Mouse (Mus musculus) gastrocnemius, adult 8-10 months (tissue): ENCODE measurements at regions not wholly inside any gene's neighbourhood (a gene's known extent, or its start where the extent isn't known, plus 50 kb on each side); places are given as distances from the start of the nearest gene placed in this dataset.
"Not testable (repeated sequence)": the region's sequence is repeated elsewhere in the genome, so short reads cannot be mapped to it uniquely, and the experiment has no call there.

ENCODE experiments used
- DNase-seq, 2 experiments: peaks; one replicate each; pipeline ENCODE4 v3.0.0; 2022; ENCODE audit warnings: low spot score in 2 of 2

DNA sequence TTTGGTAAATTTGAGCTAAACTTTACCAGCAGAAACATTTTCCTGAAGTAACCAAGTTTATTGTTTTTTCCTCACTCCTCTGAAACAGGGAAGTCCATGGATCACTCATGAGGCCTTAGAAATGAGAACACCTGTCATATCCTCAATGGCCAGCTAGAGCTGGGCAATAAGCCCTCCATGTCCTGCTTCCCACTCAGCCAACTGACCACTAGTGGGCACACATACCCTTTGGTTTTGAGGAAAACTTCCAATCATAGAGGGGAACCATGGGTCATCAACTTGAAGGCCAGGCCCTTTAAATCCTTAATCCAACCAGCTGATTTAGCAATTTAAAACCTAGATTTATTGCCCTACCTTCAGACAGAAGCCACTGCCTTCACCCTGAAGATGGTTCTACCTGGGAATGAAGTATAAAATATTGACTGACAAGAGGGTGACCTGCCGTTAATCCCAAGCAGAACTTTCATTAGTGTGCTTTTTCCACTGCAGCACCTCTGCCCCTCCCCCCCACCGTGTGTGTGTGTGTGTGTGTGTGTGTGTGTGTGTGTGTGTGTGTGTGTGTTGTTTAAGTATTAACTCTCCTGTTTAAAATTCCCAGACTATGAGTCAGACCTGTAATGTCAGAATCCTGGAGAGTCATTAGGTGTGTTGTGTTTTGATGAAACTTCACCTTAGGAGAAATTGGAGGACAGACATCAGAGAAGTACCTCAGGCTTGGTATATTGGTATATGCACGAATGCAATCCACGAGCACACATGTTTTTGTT, 312.3 kb downstream of the Hdgfl1 start:
- DNase-seq = no peak

DNA sequence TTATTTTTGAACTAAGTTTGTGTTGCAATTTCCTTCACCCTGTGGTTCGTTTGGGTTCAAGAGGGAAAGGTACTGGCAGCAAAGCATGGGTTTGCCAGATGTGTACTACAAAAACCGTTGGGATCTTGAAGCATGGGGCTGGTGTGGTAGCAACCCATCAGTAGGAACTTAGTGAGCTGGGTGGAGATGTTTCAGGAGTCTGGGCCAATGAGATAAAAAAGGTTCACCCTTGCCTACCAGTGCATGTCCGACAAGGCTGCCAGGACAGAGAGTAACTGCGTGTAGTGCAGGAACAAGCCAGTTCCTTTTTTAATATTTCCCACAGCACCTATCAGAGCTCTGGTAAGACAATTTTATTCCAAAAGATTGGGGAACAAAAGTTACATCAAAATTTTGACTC, 343.3 kb downstream of the Hdgfl1 start:
- DNase-seq = no peak

DNA sequence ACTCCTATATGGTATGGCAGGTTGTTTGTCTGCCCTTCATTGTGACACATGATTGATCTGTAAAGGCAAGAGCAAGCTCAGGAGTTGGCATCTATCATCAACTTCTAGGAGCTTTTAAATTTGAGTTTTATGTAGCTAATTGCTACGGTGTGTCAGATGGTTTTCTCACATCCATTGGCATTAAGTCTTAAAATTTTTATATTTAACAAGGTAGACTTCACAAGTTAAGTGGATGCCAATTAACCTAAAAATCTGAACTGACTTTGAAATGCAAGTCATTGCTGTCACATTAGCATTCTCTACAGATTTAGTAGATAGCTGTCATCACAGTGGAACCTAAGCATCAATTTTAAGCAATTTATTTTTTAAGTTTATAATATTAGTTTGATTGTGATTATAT, 345.5 kb downstream of the Hdgfl1 start:
- no peak for DNase-seq

DNA sequence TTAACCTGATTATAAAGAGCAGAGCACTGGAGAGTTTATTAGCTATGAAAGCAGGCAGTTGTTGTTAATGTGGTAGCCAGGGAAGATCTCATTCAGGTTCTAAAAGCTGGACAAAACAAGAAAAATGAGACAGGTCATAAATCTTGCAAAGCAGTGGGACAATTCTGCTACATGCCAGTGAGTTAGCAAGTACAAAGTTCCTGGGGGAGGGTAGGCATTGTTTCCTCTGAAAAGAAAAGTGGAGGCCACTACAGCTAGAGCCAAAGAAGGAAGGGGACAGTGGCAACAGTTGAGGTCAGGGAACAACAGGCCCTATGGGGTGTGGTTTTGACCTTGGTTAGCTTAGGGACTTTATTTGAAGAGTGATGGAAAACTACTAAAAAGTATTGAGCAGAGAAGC, 364.2 kb downstream of the Hdgfl1 start:
- DNase-seq = no peak

DNA sequence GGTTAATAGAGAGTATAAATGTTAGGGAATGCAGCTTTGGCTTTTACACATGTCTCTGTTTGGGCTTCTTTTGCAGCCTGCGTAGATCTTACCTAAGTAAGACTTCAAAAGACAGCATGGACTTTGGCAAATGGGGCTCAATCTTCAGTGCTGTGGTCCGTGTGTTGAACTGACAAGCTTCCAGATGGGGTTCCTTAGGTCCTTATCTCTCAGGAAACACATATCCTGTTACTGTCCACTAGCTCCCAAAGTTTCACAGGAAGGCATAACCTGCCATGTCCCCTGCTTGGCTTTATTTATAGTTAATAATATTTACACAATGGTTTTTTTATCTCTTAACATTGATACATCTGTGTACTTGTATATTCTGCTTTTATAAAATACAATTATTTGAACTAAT, 365.3 kb downstream of the Hdgfl1 start:
- DNase-seq = no peak

DNA sequence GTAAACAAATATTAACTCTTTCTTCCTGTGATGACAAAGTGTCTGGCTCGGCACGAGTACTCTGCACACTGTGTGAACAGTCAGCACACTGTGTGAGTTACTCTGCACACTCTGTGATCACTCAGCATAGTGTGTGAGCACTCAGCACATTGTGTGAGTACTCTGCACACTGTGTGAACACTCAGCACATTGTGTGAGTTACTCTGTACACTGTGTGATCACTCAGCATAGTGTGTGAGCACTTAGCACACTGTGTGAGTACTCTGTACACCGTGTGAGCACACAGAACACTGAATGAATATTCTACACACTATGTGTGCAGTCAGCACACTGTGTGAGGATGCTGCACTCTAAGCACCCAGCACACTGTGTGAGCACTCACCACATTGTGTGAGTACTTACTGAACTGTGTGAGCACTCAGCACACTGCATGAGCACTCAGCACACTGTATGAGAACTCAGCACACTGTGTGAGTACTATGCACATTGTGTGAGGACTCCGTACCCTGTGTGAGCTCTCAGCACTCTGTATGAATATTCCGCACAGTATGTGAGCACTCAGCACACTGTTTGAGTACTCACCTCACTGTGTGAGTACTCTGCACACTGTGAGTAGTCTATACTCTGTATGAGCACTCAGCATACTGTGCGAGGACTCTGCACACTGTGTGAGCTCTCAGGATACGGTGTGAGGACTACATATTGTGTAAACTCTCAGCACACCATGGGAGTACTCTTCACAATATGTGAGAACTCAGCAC, 381.9 kb downstream of the Hdgfl1 start:
- no peak for DNase-seq

DNA sequence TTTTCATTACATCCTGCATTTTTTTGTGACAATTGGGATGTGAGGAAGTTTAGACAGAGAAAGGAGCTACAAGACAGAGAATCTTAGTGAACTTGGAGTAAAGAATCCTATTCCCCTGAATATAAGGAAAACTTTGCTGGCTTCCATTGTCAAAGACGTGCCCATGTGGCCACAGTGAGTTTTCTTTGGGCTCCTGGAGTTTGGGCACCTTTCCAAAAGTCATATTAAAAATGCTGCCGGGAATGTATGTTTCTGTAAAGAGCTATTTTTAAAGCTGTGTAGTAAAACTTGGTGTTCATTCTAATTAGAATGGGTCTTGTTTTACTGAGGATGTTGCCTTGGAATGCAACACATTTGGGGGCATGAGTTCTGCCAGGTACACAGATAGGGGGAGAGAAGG, 387.3 kb downstream of the Hdgfl1 start:
- DNase-seq = no peak

DNA sequence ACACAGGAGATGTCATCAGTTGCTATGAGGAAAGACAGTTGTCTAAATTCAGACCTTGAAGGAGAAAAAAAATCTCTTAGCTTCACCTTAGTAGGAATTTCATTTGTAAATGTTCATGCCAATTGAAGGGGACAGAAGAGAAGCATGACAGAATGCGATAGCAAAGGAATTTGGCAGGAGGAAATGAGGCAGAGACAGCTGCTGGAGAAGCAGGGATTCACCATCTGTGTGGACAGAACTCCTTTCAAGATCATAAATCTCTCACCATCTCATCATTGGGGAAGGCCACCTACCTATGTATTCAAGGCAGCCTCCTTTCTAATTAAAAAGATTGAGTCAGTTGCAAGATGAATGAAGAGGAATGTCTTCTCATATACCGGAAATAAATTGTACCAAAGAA, 387.8 kb downstream of the Hdgfl1 start:
- no peak for DNase-seq

DNA sequence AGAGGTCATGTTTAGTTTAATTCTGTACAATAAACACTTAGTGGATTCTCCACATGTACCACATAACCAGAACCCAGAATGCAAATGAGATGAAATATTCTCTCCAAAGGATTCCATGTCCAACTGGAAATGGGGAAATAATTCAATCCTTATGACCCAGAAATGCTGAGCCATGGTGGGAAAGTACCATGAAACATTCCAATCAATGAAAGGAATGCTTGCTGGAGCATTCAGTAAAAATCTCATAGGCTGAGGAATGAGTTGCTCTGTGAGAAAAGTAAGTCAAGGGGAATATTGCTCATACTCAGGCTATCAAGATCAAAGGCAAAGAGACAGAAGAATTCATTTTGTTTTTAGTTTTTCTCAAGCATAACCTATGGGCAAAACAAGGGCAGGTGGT, 394.4 kb downstream of the Hdgfl1 start:
- no peak for DNase-seq

DNA sequence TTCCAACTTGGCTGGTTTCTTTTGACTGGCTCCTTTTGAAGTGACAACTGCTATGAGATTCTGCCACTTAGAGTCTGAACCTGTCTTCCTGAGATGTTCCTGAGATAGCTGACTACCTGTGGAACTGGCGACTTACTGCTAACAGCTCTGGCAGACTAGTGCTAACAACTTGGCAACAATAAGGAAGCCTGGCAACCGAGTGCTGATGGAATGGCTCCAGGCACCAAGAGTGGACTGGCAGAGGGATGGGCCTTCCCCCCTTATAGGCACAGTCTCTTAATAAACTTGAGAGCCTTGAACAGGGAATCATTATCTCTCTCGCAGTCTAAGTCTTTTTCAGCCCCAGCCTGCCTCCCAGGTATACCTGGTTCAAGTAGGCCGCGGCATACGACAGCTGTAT, 404.1 kb downstream of the Hdgfl1 start:
- DNase-seq = not testable (repeated sequence)

DNA sequence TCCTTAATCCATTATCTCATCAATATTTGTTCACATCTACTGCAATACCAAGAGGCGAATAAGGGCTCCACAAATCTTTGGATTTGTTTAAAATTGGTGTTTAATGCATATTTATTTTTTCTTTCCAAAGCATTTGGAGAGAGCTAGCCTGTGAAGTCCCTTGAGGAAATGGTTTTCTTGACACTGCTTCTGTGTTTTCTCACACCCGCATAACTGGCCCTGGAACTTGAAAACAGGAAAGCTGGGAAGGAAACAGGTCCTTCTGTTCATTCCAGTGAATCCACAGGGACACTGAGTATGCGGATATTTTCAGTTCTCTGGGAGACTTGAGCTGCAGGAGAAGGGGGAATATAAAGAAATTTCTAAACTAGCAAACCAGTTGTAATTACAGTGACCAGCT, 413.6 kb downstream of the Hdgfl1 start:
- no peak for DNase-seq

DNA sequence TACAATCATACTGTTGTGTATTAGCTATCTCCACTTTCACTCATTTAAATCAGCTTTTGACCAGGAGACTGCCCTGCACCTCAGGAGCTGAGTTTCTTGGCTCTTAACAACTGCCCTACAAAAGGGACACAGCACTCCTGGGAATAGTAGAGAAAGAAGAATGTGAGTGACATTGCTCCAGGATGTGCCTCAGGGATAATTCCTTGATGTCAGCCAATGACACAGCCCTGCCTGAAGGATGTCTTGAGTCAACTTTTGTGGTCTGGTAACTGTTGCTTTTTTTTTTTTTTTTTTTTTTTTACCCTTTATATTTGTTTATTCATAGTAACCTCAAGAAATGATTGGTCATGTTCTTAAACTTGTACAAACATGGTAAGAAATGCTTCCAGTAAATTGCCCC, 415.5 kb downstream of the Hdgfl1 start:
- DNase-seq = no peak

DNA sequence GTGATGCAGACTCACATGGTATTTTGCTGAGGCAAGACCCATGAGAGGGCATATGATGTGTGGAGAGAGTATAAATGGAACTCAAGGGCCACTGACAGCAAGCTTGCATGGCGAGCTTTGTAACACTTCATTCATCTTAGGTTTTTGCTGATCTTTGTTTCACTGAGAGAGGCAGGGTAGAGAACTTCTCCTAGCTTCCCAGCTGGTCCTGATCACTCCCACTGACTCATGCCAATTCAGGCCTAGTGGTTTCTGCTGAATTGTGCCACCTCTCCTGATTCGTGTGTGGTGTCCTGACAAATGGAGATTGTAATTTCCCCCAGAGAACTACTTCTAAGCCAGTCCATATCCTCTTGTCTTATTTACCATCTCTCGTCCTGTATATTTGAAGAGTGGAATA, 419.5 kb downstream of the Hdgfl1 start:
- DNase-seq = no peak

DNA sequence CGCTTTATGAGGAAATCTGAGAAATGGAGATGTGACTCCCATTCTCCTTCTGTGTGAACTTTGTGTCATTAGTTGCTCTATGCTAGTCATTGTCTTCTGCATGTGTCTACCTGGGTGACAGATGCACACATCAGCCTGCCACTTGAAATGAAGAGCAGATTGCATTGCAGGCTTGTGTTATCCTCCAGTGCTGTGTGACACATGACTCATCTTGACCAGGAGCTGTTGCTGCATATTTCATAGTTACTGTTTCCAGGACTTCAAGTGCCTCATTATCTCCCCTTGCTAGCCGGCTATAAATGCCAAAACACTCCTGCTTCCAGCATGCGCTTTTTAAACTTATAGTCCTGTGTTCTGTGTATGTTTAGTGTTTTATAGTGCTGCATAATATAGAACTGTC, 431.2 kb downstream of the Hdgfl1 start:
- DNase-seq = no peak

DNA sequence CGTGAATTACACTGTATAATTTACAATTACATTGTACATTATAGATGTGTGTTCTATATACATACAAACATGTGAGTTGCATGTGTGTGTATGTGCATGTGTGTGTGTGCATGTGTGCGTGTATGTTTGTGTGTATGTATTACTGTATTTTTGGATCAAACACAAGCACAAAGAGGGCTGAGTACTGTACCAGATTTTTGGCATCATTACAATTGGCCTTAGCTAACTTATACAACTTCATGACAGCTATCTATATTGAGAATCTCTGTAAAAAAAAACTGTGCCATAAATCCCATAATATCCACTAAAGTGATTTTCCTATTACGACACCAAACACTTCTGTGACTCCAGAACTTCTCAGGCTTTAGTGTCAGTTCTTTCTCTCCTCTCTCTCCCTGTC, 444.9 kb downstream of the Hdgfl1 start:
- no peak for DNase-seq

DNA sequence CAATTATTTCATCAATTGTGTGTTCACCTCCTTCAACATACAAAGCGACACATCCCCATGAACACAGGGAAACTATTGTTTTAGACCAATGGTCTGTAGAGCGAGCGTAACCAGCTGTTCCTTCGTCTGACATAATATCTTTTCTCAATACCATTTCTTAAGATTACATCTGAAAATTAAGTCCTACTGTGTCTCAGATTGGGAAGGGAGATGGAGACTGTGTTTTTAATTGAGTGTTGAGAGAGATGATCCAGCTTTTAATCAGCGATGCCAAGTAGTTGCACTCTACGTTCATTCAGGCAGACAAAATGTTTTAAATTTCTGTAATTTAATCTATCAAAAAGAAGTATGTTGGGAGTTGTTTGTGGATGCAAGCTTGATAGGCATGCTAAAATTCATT, 445.3 kb downstream of the Hdgfl1 start:
- DNase-seq = no peak

DNA sequence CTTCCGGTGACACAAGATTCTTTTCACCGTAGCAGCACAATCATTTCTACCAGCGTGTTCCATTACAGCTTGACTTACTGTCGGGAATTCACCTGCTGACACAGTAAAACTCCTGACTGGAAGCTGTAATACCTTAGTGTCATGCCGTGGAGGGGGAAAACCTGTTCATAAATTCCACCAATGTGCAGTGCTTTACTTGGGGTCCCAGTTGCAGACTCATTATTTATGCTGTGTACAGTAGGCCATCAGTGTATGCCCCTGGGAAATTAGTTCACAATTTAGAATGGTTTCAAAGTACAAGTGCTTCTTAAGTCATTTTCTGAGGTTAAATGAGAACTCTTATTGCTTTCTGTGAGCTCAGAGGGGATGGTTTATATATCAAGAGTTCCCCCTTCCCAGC, 451.4 kb downstream of the Hdgfl1 start:
- no peak for DNase-seq

DNA sequence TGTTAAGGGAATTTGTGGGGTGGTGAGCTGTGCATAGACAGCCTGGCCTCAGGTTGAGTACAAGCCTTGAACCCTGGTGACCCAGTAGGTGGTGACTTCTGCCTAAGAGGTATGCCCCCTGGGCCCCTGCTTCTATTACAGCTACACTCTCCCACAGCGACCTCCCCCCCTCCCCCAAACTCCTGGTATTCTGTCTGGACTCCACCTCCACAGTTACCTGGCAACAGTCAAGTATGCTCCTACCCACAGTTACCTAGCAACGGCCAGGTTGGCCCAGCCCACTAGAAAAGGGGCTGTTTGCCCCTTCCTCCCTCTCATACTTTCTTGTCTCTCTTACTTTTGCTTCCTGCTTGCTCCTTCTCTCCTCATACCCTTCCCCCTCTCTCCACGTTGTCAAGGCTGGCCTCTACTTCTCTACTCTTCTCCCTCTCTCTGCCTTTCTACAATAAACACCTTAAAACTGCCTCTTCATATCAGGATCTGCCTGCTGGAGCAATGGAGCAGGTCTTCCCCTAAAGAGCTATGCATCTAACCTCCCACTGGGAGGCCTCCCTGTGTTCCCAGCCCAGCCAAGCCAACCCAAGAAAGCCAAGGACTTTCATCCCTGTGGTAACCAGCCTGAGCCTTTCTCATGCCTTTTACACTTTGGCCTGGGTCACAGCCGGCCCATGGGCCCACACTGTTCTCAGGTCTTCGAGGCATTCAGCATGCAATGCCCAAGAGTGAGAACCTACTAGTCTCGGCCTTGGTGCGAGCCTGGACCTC, 457.5 kb downstream of the Hdgfl1 start:
- no peak for DNase-seq

DNA sequence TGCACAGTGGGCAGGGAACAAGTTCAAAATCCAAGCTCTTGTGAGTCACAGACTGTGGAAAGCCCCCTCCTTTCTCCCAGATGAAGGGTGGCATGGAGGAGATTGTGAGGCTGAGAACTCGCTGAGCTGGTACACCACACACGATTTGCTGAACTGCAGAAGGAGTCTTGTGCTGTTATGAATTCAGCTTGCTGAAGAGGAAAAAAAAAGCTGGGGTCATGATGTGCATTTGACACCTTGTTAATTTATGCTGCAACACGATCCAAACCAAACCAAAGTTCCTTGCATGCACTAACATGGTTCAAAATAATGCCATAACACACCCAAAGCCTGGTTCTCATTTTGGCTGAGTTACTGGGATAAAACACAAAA, 485.9 kb downstream of the Hdgfl1 start:
- DNase-seq = no peak

DNA sequence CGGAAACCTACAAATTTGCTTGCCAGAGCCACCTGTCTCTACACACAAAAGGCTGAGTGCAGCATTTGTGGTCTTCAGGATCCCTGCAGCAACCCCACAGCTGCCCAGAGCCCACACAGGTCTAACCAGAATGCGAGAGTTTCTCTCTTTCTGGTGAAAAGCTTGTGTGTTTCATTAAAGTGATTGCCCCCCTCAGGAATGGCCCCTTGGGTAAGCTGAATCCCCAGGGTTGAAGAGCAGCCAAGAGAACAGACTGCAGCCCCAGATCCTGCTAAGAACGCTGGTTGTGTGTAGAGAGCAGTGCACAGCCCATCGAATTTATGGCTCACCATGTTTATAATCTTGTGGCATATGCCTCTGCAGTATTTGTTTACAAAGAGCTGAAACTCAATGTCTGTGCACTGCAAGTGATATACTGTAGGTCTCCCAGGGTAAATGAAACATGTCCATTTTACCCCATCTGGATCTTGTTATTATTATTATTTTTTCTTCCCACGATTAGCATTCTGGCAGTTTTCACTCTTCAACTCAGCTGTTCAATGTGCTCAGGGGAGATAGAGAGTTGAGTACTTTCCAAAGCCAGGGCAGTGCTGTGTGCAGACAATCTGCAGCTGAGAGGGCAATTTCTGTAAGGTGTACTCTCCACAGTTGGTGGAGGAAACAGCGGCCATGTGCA, 486.4 kb downstream of the Hdgfl1 start:
- DNase-seq = no peak

DNA sequence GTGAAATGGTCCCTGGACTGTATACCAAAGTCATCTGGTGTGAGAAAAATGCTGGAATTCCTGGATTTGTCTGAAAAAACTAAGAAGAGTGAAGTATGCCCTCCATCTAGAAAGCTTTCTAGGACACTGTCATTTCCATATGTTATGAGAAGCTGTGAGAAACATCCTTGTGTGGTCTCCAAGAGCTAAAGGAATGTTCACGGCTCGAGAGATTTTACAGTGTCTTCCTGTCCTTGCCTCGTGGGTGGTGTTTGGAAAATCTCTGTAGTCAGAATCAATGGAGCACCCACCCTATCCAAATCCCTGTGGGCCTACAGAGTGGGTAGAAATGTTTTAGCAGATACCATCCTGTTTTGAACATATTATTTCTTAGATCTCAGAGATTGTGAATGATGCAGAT, 487.7 kb downstream of the Hdgfl1 start:
- DNase-seq = no peak

DNA sequence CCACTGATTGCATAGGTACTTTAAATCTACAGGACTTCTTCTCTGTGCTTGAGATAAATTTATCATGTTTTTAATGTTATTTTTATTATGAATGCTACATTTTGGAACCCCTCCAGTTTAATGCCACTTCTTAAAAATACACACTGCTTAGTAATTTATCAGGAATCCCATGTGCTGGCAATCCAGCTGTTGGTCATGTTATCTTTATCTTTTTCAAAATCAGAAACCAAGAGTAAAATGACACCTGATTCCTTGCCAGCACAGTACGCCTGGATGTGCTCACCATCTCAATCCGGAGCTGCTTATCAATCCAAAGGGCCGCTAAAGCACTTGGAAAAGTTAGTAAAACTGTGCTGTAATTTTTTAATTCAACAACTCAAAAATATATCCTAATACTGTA, 497.1 kb downstream of the Hdgfl1 start:
- no peak for DNase-seq
